Mouse (Mus musculus): ENCODE results near the gene Gm13539.
"Not testable (repeated sequence)": the region's sequence is repeated elsewhere in the genome, so short reads cannot be mapped to it uniquely, and the experiment has no call there.

Gm13539 gene

DNA sequence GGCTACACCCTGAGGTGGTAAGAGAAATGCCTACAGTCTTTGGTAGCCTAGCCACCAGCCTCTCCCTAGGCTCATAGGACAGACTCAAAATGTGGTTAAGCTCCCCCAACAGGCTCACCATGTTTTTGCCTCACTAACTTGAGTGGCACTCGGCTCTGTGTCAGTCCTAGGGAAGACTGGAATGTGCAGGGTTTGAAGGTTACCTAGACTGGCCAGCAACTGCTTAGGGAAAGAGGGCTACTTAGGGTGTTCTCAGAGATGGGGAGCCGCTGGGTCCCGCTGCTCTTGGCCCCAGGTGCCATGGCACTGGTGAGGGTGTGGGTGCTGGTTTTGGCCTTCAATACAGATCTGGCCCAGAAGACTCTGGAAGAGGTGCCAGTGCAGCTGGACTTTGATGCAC lies at the start of gene Gm13539:
Gene Gm13539 (plus strand): TSS at position 301 of the 400 bp plus-strand sequence.
- no peak for DNase-seq

- no peak for DNase-seq
Measured at GRCm38 (mm10) chr2:25733199-25733930, 48.7 kb upstream of the Gm13539 start.

- DNase-seq: not testable (repeated sequence)
Measured at GRCm38 (mm10) chr2:25736709-25737108, 45.3 kb upstream of the Gm13539 start, which contains the start of gene Obp2b. Gene Obp2b, plus strand, starts transcription at chr2:25737009.

- no peak for DNase-seq
Measured at GRCm38 (mm10) chr2:25741671-25742070, 40.4 kb upstream of the Gm13539 start.

GRCm38 (mm10) chr2:25754201-25754600 lies 27.9 kb upstream of the Gm13539 start:
- no peak for DNase-seq

DNA sequence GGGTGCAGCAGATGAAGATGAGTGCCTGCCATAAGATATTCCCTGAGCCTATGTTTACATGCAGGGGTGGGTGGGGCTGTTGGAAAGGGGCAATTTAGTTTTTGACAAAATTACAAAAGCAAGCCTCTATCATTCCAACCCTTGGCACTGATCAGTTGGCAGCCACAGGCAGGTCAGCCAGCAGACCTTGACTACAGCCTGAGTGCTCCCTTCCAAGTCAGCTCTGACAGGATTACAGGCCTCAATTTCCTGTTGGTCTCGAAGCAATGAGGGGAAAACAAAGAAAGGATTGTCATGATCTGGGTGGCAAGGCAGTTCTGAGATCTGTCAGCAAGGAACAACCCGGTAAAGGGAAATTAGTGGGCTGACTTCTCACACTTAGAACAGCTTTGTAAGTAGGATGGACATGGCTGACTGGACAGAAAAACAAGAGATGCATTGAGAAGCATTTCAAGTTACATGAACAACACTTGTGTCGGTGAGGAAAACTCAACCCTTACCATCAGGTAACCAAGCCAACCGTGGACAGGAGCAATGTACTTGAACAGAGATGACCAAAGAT lies 23.9 kb upstream of the Gm13539 start:
- DNase-seq: no peak

DNA sequence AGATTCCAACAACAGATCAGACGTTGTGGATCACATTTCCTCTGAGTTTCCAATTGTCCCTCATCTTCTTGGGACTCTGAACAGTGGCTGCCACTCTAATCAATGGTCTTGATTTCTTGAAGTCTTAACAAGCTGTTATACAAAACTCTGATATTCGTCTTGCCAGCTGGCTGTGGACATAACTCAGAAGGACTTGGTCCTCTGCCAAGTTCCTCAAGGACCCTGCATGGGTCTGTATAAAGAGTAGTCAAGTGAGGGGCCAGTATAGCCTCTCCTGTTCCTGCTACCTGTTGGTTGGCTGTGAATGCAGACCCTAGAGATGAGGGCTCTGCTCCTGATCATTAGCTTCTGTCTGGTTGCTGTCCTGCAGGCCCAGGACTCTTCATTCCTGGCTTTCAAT lies 16.8 kb upstream of the Gm13539 start, which contains the start of gene Lcn3:
Gene Lcn3 (plus strand): TSS at position 301 of the 400 bp plus-strand sequence.
- DNase-seq: no peak

- DNase-seq: no peak
Measured at GRCm38 (mm10) chr2:25767764-25768163, 14.3 kb upstream of the Gm13539 start.

- no peak for DNase-seq
Measured at GRCm38 (mm10) chr2:25773507-25773906, 8.6 kb upstream of the Gm13539 start.

- DNase-seq: no peak
Measured at GRCm38 (mm10) chr2:25774640-25775039, 7.4 kb upstream of the Gm13539 start.

DNA sequence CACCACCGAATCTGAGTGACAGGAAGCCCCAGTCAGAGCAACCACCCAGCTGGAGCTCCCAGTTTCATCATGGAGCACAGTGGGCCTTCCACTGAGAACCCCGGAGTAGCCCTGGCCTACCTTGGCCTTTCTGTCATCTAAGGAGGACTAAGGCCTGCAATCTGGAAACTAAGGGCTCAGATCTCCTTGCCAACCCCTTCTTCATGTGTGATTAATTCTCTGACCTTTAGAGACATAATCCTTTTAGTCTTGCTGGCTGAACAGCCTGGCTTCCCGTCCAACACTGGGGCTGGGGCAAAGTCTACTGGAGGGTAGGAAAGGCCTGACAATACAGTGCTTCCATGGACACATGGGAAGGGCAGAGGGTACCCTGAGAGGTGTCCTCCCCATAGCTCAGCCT lies 6.1 kb upstream of the Gm13539 start:
- DNase-seq: no peak

DNA sequence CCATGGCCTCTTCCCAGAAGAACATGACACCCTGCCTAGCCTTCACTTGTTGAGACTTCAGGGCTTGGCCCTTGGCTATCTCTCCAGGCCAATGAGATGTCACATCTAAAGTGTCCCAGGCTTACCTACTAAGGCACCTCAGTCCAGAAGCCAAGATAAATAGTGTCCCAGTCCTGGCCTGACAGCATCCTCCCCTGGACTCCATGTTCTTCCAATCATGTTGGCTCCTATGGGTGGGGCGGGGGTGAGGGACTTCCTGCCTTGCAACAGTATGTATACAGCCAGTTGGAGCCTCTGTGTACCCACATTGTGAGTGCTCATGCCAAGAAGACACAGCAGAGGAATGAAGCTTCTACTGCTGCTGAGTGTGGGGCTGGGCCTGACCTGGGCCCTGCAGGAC lies 5.3 kb upstream of the Gm13539 start, which contains the start of gene Lcn11:
Gene Lcn11 (plus strand): TSS at position 301 of the 400 bp plus-strand sequence.
- DNase-seq: no peak

DNA sequence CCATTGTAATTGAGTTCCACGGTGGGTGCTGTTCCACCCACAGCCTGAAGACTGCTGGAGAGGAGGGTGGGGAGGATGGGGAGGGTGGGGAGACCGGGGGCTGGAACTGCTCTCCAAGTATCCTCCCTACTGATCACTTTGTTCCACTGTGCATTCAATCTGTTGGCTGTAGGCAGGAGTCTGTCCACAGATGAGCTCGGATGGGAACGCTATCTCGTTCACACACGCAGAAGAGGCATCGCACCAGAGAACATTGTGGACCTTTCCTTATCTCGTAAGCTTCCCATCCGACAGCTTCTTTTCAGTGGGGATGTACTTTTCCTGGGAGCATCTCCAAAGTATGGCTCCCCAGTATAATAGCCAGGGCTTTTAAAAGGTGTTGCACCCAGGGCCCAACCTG lies 3.0 kb upstream of the Gm13539 start:
- no peak for DNase-seq

GRCm38 (mm10) chr2:25780921-25781320 lies 1.1 kb upstream of the Gm13539 start:
- DNase-seq: no peak

DNA sequence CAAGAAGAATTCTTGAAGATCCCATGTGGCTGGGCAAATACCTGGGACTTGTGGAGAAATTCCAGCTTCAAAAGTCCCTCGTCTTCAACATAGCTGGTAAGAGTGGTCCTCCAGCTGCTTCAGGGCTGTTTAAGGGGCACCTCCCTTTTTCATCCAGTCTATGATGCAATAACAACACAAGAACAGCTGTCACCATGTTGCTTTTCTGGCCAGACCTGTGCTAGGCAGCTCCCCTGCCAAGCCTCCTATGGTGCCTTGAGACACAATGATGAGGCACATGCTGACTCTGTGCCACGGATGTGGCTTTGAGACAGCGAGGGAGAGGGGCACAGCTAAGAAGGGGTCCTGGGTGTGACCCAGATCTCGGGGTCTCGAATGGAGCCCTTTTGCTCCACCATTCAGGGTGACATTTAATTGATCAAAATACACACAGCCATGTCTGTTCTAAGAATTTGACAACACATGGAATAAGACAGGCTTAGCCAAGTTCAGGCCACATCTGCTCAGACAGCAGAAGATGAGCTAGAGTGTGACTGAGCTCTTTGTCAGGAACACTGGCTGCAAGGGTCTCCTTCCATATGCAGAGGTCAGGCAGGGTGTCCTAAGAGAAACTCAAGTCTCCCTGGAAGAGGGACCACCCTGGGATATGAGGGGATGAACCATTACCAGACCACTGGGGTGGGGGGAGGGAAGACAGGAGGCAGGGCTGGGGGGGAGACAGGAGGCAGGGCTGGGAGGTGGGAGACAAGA lies 3.7 kb downstream of the Gm13539 start:
- DNase-seq: no peak

DNA sequence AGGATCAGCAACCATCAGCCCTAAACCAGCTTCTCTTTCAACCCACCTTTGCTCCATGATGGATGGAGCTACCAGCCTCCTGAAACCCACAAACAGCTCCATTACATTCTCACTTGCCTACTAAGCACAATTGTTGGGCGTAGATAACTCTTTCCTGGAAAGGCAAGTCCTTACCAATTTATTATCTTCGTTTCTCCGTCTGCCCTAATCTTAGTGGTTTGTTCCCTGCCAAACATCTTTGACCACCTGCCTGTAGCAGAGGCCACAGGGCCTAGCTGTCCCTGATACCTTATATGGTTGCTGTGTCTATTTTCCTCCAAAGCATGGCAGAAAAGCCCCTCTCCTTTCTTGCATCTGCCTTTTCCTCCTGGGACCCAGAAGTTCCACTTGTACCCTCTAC lies 7.0 kb downstream of the Gm13539 start:
- DNase-seq: no peak

GRCm38 (mm10) chr2:25797635-25798034 lies 15.6 kb downstream of the Gm13539 start:
- no peak for DNase-seq

DNA sequence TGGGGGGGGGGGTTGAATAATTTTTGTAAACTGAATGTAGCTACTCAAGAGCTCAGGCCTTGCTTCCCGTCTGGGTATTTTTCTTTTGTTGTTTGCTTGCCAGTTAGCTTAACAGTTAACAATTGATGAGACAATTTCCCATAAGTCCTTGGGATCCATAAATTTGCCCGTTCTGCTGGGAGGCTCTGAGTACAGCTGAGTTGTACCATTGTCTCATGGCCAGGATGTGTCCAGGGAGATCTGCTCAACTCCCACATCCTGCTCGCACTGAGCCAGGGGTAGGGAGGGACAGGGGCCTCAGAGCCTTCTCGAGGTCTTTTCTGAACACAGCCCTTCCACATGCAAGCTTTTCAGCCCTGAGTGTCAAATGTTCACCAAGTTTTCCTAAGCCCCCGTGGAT lies 16.0 kb downstream of the Gm13539 start:
- DNase-seq: no peak

GRCm38 (mm10) chr2:25811711-25812110 lies 29.7 kb downstream of the Gm13539 start:
- DNase-seq: no peak

- DNase-seq: no peak
Measured at GRCm38 (mm10) chr2:25813364-25813763, 31.3 kb downstream of the Gm13539 start.

- DNase-seq: not testable (repeated sequence)
Measured at GRCm38 (mm10) chr2:25815748-25816147, 33.7 kb downstream of the Gm13539 start, which contains the start of gene Glt6d1. Gene Glt6d1, minus strand, starts transcription at chr2:25815848.

DNA sequence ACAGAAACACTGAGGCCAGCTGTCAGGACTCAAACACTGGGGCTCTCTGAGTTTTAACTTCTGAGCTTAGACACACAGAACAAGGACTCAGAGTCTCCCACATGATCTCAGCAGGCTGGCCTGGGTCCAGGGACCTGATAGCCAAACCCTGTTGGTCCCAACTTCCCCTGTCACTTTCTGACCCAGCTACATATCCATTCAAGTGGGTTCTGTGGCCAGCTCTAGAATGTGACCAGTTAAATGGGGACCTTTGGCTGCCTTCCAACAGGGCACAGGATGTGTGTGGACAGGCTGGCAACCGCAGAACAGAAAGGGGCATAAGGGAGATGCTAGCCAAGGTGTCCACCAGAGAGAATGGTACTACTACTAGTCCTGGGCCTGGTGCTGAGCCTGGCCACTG lies 40.7 kb downstream of the Gm13539 start, which contains the start of gene Lcn9:
Gene Lcn9 (plus strand): TSS at position 348 of the 400 bp plus-strand sequence.
- no peak for DNase-seq

GRCm38 (mm10) chr2:25824751-25825150 lies 42.7 kb downstream of the Gm13539 start:
- no peak for DNase-seq
